Mouse (Mus musculus) stomach, postnatal 0 days (tissue): ENCODE measurements around the gene Itga6.

Source experiments
- CTCF ChIP-seq: IDR thresholded peaks from 2 replicates; pipeline ENCODE4 v1.5.1; 2016; ENCODE audit warnings: antibody characterized with exemption, low read depth, mild to moderate bottlenecking, moderate library complexity
- EP300 ChIP-seq: optimal IDR thresholded peaks from 2 replicates; pipeline ENCODE3; 2016; ENCODE audit warnings: antibody characterized with exemption

GRCm38 (mm10) chr2:71814016-71814415 is 68.6 kb downstream of the Itga6 start:
- TF ChIP-seq CTCF (no peak), EP300 (no peak)
